Mouse (Mus musculus) forebrain, postnatal 0 days (tissue): Measurements from ENCODE around the gene Cox8b. TPM values are rescaled to one million over a fixed set of nuclear protein-coding genes. Genes with fewer than 3 reads are reported as not detected.

Experiments
- ATAC-seq: fragments of 200-750 bp; cut with Nextera tagmentation; 2 replicates; pipeline ENCODE4 v1.8.0; 2017; ENCODE audit warnings: mild to moderate bottlenecking, moderate library complexity
- DNase-seq: peaks from one replicate; pipeline ENCODE4 v3.0.0-alpha.2; 2015
- H3K27ac ChIP-seq: fragments of 300-500 bp; sonication (generic); 2 replicates; pipeline ENCODE4 v1.5.1; 2014; ENCODE audit warnings: low read depth, mild to moderate bottlenecking, antibody characterized with exemption, low read length, moderate library complexity, mixed read lengths
- H3K27me3 ChIP-seq: fragments of 300-500 bp; sonication (generic); 2 replicates; pipeline ENCODE4 v1.6.1; 2014; ENCODE audit warnings: mild to moderate bottlenecking, low read length, mixed read lengths; ENCODE audit not compliant: insufficient read depth
- H3K36me3 ChIP-seq: fragments of 300-500 bp; sonication (generic); 2 replicates; pipeline ENCODE4 v1.6.1; 2014; ENCODE audit warnings: mild to moderate bottlenecking, moderate library complexity; ENCODE audit not compliant: insufficient read depth
- H3K4me1 ChIP-seq: fragments of 300-500 bp; sonication (generic); 2 replicates; pipeline ENCODE4 v1.6.1; 2014; ENCODE audit warnings: antibody characterized with exemption; ENCODE audit not compliant: insufficient read depth
- H3K4me2 ChIP-seq: fragments of 300-500 bp; sonication (generic); 2 replicates; pipeline ENCODE4 v1.6.1; 2014; ENCODE audit warnings: low read depth, mild to moderate bottlenecking, moderate library complexity
- H3K4me3 ChIP-seq: fragments of 300-500 bp; sonication (generic); 2 replicates; pipeline ENCODE4 v1.5.1; 2014; ENCODE audit warnings: low read depth, low read length, mixed read lengths
- H3K9ac ChIP-seq: fragments of 300-500 bp; sonication (generic); 2 replicates; pipeline ENCODE4 v1.6.1; 2014; ENCODE audit warnings: mild to moderate bottlenecking
- H3K9me3 ChIP-seq: fragments of 300-500 bp; sonication (generic); 2 replicates; pipeline ENCODE4 v1.6.1; 2016; ENCODE audit warnings: low read length
- CTCF ChIP-seq: sonication (generic); IDR thresholded peaks from 2 replicates; pipeline ENCODE4 v1.5.1; 2016; ENCODE audit warnings: antibody characterized with exemption, control low read depth, low read depth
- WGBS: fragments of 180-500 bp; shearing (Covaris S2); extraction: QIAGEN DNeasy Blood & Tissue Kit; methylation state at CpG from one replicate; pipeline ENCODE4 v1.1.7; 2014; 5-methylcytosine and 5-hydroxymethylcytosine counted together
- polyA plus RNA-seq: library from polyadenylated mRNA; unstranded; fragments of >200 nt; fragmentation: Nextera tagmentation; extraction: Ambion mirVana; gene quantifications from 2 replicates; pipeline ENCODE4 v1.2.1, GENCODE M21; 2015
- total RNA-seq: library from RNA; depleted of rRNA; stranded (reverse); fragments of >200 nt; gene quantifications from 2 replicates; pipeline ENCODE4 v1.2.3, GENCODE M21; 2014

Cox8b gene
- total and polyA plus RNA-seq, 2 experiments from 2014 or later, result not detected

- Histone ChIP-seq H3K36me3 (no peaks in the 10 kb centered on the region), H3K27ac (no peak overlapping the region), H3K4me1 (no peaks in the 10 kb centered on the region), H3K9ac (peak overlapping the region; percentile 40), H3K27me3 (peaks cover 51% of the 10 kb centered on the region), H3K4me3 (peak overlapping the region; percentile 45), H3K4me2 (peak overlapping the region; percentile 99), H3K9me3 (no peaks in the 10 kb centered on the region)
- no peak for TF ChIP-seq CTCF
- ATAC-seq (peak; percentile 61; the same call in 1 of the 2 replicates), DNase-seq (no peak)
- WGBS, result 20% methylated on average over 30 of the region's 30 CpGs
Observed at GRCm38 (mm10) chr7:140923070-140923775, 23.0 kb upstream of the Cox8b start.

DNA sequence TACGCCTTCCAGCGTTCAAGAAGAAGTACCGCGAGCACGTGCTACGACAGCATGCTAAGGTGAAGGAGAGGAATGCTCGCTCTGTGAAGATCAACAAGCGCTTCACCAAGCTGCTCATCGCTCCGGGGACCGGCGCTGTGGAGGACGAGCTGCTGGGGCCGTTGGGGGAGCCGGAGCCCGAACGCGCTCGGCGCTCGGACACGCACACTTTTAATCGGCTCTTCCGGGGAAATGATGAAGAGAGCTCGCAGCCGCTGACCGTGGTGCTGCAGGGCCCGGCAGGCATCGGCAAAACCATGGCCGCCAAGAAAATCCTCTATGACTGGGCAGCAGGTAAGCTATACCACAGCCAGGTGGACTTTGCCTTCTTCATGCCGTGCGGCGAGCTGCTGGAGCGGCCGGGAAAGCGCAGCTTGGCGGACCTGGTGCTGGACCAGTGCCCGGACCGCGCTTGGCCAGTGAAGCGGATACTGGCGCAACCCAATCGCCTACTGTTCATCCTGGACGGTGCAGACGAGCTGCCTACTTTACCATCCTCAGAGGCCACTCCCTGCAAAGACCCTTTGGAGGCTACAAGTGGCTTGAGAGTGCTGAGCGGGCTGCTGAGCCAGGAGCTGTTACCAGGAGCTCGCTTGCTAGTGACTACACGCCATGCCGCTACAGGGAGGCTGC lies 22.3 kb upstream of the Cox8b start:
- H3K4me3 ChIP-seq, result peak overlapping the region; percentile 45
- H3K9ac ChIP-seq, result peak overlapping the region; percentile 40
- no peak overlapping the region for H3K27ac ChIP-seq
- no peaks in the 10 kb centered on the region for H3K4me1 ChIP-seq
- 0 out of 2 replicates have a peak, but pooled peaks have one; percentile 9 for TF ChIP-seq CTCF
- peak; percentile 55 for ATAC-seq
- no peaks in the 10 kb centered on the region for H3K9me3 ChIP-seq
- peaks cover 53% of the 10 kb centered on the region for H3K27me3 ChIP-seq
- DNase-seq, result peak; percentile 51
- H3K36me3 ChIP-seq, result no peaks in the 10 kb centered on the region
- peak overlapping the region; percentile 99 for H3K4me2 ChIP-seq
- under 1% methylated on average over 49 of the region's 49 CpGs for WGBS

DNA sequence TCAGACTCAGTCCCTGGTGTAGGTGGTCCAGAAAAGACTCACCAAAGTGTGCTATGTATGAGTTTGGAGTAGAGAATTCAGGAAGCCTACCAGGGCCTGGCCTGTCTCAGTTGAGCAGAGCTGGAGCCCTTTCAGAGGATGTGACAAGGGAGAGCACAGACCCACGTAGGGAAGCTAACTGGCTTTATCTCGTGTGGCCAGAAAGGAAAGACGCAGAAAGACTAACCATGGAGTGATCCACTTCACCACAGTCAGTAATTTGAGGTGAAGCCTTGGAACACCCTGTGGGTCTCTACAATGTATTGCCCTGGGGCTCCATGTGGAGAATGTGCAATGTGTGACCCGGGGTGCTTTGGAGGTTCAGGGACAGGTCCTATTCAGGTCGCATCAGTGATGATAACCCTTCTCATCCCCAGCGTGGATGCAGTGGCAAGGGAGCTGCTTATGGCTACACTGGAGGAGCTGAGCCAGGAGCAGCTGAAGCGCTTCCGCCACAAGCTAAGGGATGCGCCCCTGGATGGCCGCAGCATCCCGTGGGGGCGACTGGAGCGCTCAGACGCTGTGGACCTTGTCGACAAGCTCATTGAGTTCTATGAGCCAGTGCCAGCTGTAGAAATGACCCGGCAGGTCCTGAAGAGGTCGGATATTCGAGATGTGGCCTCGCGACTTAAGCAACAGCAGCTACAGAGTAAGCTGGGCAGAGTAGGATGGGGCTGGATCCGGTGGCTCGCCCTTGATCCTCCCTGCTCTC lies 21.2 kb upstream of the Cox8b start:
- Histone ChIP-seq H3K4me3 (no peak overlapping the region), H3K27ac (no peak overlapping the region), H3K9ac (no peak overlapping the region), H3K4me2 (peak overlapping the region; percentile 99; the same call in 1 of the 2 replicates), H3K4me1 (no peaks in the 10 kb centered on the region), H3K9me3 (no peaks in the 10 kb centered on the region), H3K27me3 (peaks cover 53% of the 10 kb centered on the region), H3K36me3 (no peaks in the 10 kb centered on the region)
- ATAC-seq, result no peak
- no peak for DNase-seq
- 32% methylated on average over 22 of the region's 22 CpGs for WGBS
- TF ChIP-seq CTCF, result no peak

DNA sequence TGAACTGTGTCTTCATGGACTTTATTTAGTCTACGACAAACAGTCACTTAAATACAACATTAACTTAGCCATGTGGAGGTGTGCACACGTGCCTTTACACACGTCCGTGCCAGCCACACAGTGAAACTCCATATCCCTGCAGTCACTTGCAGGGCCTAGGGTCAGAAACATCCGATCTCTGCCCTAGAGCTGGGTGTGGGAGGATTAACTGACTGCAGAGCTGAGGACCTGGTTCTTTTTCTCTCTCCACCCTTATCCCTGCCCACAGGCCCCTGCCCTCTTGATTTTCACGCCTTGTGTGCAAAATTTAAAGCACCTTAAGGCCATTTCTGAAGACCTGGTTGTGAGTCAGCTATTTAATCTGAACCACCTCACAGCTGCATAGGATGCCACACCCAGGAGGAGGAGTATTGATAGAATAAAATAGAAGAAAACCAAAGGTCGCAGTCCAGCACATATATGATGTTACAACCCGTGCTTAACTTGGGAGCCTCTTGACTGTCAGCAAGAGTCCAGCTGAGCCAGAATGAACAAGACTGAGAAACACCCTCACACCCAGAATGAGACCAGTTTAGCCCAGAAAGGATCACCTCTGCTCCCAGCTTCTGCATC lies 20.3 kb upstream of the Cox8b start, which contains the start of gene Nlrp6:
Nlrp6 (plus strand) TSS at position 485 of the 612 bp plus-strand sequence.
- Histone ChIP-seq H3K27ac (no peak within 1 kb of the TSS), H3K4me3 (no peak within 1 kb of the TSS), H3K9me3 (no peaks in the 10 kb centered on the region), H3K9ac (no peak within 1 kb of the TSS), H3K4me2 (no peak within 1 kb of the TSS), H3K27me3 (peaks cover 53% of the 10 kb centered on the region), H3K4me1 (no peaks in the 10 kb centered on the region), H3K36me3 (no peaks in the 10 kb centered on the region)
- WGBS, result 83% methylated on average over 8 of the region's 8 CpGs
- TF ChIP-seq CTCF, result no peak
- no peak for ATAC-seq
- no peak for DNase-seq

GRCm38 (mm10) chr7:140919911-140920310 lies 19.7 kb upstream of the Cox8b start:
- Histone ChIP-seq H3K27ac (no peak overlapping the region), H3K27me3 (peaks cover 53% of the 10 kb centered on the region), H3K4me2 (no peak overlapping the region), H3K9ac (no peak overlapping the region), H3K9me3 (no peaks in the 10 kb centered on the region), H3K4me1 (no peaks in the 10 kb centered on the region), H3K4me3 (no peak overlapping the region), H3K36me3 (no peaks in the 10 kb centered on the region)
- DNase-seq (no peak), ATAC-seq (no peak)
- 83% methylated on average over 4 of the region's 4 CpGs for WGBS
- TF ChIP-seq CTCF, result no peak

GRCm38 (mm10) chr7:140914031-140914690 lies 13.9 kb upstream of the Cox8b start:
- no peak for DNase-seq
- no peaks in the 10 kb centered on the region for H3K4me1 ChIP-seq
- no peak overlapping the region for H3K27ac ChIP-seq
- H3K36me3 ChIP-seq, result no peaks in the 10 kb centered on the region
- peaks cover 6% of the 10 kb centered on the region; the same call in 1 of the 2 replicates for H3K27me3 ChIP-seq
- WGBS, result 81% methylated on average over 8 of the region's 8 CpGs
- ATAC-seq, result no peak
- no peak overlapping the region for H3K4me3 ChIP-seq
- no peak for TF ChIP-seq CTCF
- H3K9me3 ChIP-seq, result no peaks in the 10 kb centered on the region
- no peak overlapping the region for H3K4me2 ChIP-seq
- no peak overlapping the region for H3K9ac ChIP-seq
